Mouse (Mus musculus) lung, adult 10 weeks (tissue): ENCODE results near the gene Adprhl1. TPM values are rescaled to one million over a fixed set of nuclear protein-coding genes. Genes with fewer than 3 reads are reported as not detected.

Source experiments
- polyA plus RNA-seq: library from polyadenylated mRNA; stranded (reverse); fragments of 350-450 nt; fragmentation: Illumina TruSeq; extraction: RNeasy Lipid Tissue Mini Kit (QIAGEN cat#74804); gene quantifications from one replicate; pipeline ENCODE4 v1.2.3, GENCODE M21; 2014; ENCODE audit warnings: low read depth, low replicate concordance; ENCODE audit not compliant: insufficient read depth

The Adprhl1 gene
- 2.0 TPM for polyA plus RNA-seq

GRCm38 (mm10) chr8:13254019-13254418 is at the start of gene Adprhl1:
TSS of gene Adprhl1 (minus strand) at chr8:13254162.

GRCm38 (mm10) chr8:13287692-13288623 is 34.0 kb upstream of the Adprhl1 start, which contains the start of the genes Dcun1d2 and Tmco3:
TSS of gene Dcun1d2 (minus strand) at chr8:13288131.
TSS of gene Tmco3 (plus strand) at chr8:13288190.

GRCm38 (mm10) chr8:13200301-13201012 is 53.5 kb downstream of the Adprhl1 start, which contains the start of gene Grtp1:
TSS of gene Grtp1 (minus strand) at chr8:13200620.

Other genes starting within 250 kb of the Adprhl1 start
- 12.1 TPM for gene F7, start 228.1 kb downstream of the Adprhl1 start, polyA plus RNA-seq
- gene F10, start 216.9 kb downstream of the Adprhl1 start, polyA plus RNA-seq: 5.4 TPM
- gene Proz, start 193.2 kb downstream of the Adprhl1 start, polyA plus RNA-seq: 0.71 TPM
- gene Pcid2, start 148.7 kb downstream of the Adprhl1 start, polyA plus RNA-seq: 13.9 TPM
- 32.2 TPM for gene Cul4a, start 148.5 kb downstream of the Adprhl1 start, polyA plus RNA-seq
- gene Lamp1, start 95.0 kb downstream of the Adprhl1 start, polyA plus RNA-seq: 509 TPM
- 20.9 TPM for gene Grtp1, start 53.5 kb downstream of the Adprhl1 start, polyA plus RNA-seq
- gene Dcun1d2, start 34.0 kb upstream of the Adprhl1 start, polyA plus RNA-seq: 11.9 TPM
- 22.1 TPM for gene Tmco3, start 34.0 kb upstream of the Adprhl1 start, polyA plus RNA-seq
- 15.4 TPM for gene Tfdp1, start 84.6 kb upstream of the Adprhl1 start, polyA plus RNA-seq
- not detected for gene Atp4b, start 142.7 kb upstream of the Adprhl1 start, polyA plus RNA-seq
- not detected for gene Grk1, start 150.9 kb upstream of the Adprhl1 start, polyA plus RNA-seq
- 1.6 TPM for gene Tmem255b, start 181.0 kb upstream of the Adprhl1 start, polyA plus RNA-seq
- 167 TPM for gene Gas6, start 240.3 kb upstream of the Adprhl1 start, polyA plus RNA-seq